Mouse (Mus musculus): Measurements from ENCODE around the gene Agap2. TPM values are rescaled to one million over a fixed set of nuclear protein-coding genes. Genes with fewer than 3 reads are reported as not detected.
A peak's percentile ranks its signal among the peaks of the same experiment; 100 is the strongest.
"Not testable (repeated sequence)": the region's sequence is repeated elsewhere in the genome, so short reads cannot be mapped to it uniquely, and the experiment has no call there.

Gene Agap2
- polyA plus RNA-seq, 1 experiment: 26.5 TPM

DNA sequence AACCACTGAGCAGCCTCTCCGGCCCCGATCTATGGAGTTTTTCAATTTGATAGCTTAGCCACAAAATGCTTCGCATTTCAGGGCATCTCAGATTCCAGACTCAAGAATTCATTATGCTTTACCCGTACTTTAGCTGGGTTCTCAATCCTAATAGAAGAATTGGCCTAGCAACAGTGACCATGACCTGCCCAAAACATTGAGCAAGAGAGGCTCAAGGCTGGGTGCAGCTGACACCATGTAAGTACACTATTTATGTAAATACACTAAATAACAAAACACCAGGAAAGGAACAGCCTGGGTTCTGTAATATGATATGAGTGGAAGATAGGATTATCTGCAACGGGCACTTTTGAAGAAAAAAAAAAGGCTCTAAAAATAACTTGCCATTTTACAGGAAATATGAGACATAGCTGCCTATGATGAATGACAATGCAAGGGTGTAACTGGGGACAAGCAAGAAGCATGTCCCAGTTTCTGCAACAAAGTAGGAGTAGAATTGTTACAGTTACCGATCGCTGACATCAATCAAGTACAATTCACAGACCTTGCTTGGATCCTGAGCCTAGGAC, 52.7 kb downstream of the Agap2 start:
- H3K4me1 ChIP-seq: peaks cover 82% of the 10 kb centered on the region
- no peaks in the 10 kb centered on the region for H3K27me3 ChIP-seq (replicated peaks)
- no peaks in the 10 kb centered on the region for H3K9me3 ChIP-seq
- H3K4me3 ChIP-seq (replicated peaks): no peak overlapping the region
- TF ChIP-seq FLI1 (IDR thresholded peaks at IDR 0.05; ENCODE audit: low read length) (no peak), GATA1 (IDR thresholded peaks at IDR 0.05; ENCODE audit: borderline replicate concordance, low read length) (no peak)
- H3K36me3 ChIP-seq (replicated peaks; ENCODE audit: low read length): no peaks in the 10 kb centered on the region

DNA sequence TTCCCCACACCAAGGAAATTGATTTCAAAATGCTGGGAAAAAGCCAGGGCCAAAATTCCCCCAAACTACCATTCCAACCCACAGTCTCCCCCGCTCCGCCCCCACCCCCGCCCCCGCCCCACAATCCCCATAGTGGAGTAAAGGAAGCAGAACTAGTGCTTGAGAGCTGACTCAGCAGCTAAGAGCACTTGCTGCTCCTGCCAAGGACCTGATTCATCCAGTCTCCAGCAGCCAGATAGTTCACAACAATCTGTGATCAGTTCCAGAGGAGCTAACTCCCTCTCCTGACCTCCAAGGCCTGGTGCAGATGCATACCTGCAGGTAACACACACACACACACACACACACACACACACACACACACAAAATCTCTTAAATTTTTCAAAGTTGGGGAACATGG, 54.3 kb downstream of the Agap2 start:
- TF ChIP-seq GATA1 (IDR thresholded peaks at IDR 0.05; ENCODE audit: borderline replicate concordance, low read length): no peak
- TF ChIP-seq FLI1 (IDR thresholded peaks at IDR 0.05; ENCODE audit: low read length): no peak
- Histone ChIP-seq H3K4me3 (replicated peaks) (peak overlapping the region; percentile 46), H3K36me3 (replicated peaks; ENCODE audit: low read length) (no peaks in the 10 kb centered on the region), H3K9me3 (no peaks in the 10 kb centered on the region), H3K4me1 (peaks cover 73% of the 10 kb centered on the region), H3K27me3 (replicated peaks) (no peaks in the 10 kb centered on the region)

- Histone ChIP-seq H3K27me3 (replicated peaks) (no peaks in the 10 kb centered on the region), H3K9me3 (no peaks in the 10 kb centered on the region), H3K4me3 (replicated peaks) (no peak overlapping the region), H3K36me3 (replicated peaks; ENCODE audit: low read length) (no peaks in the 10 kb centered on the region), H3K4me1 (peaks cover 68% of the 10 kb centered on the region)
- no peak for TF ChIP-seq GATA1 (IDR thresholded peaks at IDR 0.05; ENCODE audit: borderline replicate concordance, low read length)
- TF ChIP-seq FLI1 (IDR thresholded peaks at IDR 0.05; ENCODE audit: low read length): no peak
Observed at GRCm38 (mm10) chr10:127132469-127132868, 57.4 kb downstream of the Agap2 start.

- not testable (repeated sequence) for H3K9me3 ChIP-seq; H3K36me3 ChIP-seq (replicated peaks; ENCODE audit: low read length); H3K27me3 ChIP-seq (replicated peaks); H3K4me3 ChIP-seq (replicated peaks)
- peaks cover 51% of the 10 kb centered on the region for H3K4me1 ChIP-seq
Observed at GRCm38 (mm10) chr10:127134394-127135035, 59.4 kb downstream of the Agap2 start.

DNA sequence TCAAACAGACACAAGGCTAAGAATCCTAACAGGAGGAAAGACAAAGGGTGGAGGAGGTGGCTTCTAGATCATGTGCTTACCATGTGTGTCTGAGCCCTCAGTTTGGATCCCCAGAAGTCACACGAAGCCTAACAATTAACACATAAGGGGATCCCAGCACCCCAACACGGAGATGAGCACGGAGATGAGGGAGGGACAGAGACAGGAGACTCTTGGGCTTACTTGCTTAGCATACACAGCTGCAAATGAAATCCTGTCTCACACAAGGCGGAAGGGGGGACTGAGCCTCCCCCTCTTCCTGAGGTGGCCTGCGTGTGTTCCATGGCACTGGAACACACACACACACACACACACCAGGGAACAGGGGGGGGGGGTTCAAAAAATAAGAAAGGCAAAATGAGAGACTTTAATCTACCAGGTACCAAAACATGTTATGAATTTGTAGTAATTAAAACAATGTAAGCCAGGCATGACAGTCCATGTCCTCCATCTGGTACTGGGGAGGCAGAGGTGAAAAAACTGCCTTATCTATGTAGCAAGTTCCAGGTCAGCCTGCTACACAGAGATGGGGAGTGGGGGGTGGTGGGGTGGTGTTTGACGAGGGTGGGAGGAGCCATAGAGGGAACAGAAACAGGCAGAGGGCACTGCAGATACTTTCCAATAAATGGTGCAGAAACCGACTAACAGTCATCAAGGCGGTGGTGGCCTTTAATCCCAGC, 60.2 kb downstream of the Agap2 start:
- H3K27me3 ChIP-seq (replicated peaks): no peaks in the 10 kb centered on the region
- no peak for TF ChIP-seq GATA1 (IDR thresholded peaks at IDR 0.05; ENCODE audit: borderline replicate concordance, low read length)
- TF ChIP-seq FLI1 (IDR thresholded peaks at IDR 0.05; ENCODE audit: low read length): no peak
- H3K9me3 ChIP-seq: no peaks in the 10 kb centered on the region
- peaks cover 48% of the 10 kb centered on the region for H3K4me1 ChIP-seq
- H3K36me3 ChIP-seq (replicated peaks; ENCODE audit: low read length): no peaks in the 10 kb centered on the region
- H3K4me3 ChIP-seq (replicated peaks): no peak overlapping the region

DNA sequence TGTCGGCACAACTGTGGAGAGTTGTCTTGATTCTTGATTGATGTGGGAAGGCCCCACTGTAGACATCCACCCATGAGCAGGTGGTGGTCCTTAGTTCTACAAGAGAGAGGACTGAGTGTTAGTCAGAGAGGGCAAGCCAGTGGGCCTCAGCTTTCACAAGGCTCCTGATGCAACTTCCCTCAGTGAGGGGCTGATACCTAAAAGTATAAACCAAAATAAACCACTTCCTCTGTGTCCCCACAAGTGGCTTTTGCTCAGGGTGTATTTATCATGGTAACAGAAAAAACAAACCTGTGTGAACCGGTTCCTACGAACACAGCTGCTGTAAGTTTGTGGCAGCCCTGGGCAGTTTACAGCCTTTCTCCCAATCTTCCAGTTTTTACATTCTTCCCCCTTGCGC, 61.4 kb downstream of the Agap2 start:
- no peaks in the 10 kb centered on the region for H3K36me3 ChIP-seq (replicated peaks; ENCODE audit: low read length)
- TF ChIP-seq GATA1 (IDR thresholded peaks at IDR 0.05; ENCODE audit: borderline replicate concordance, low read length) (no peak), FLI1 (IDR thresholded peaks at IDR 0.05; ENCODE audit: low read length) (no peak)
- H3K9me3 ChIP-seq: no peaks in the 10 kb centered on the region
- H3K27me3 ChIP-seq (replicated peaks): peaks cover 5% of the 10 kb centered on the region
- no peak overlapping the region for H3K4me3 ChIP-seq (replicated peaks)
- H3K4me1 ChIP-seq: peaks cover 45% of the 10 kb centered on the region

DNA sequence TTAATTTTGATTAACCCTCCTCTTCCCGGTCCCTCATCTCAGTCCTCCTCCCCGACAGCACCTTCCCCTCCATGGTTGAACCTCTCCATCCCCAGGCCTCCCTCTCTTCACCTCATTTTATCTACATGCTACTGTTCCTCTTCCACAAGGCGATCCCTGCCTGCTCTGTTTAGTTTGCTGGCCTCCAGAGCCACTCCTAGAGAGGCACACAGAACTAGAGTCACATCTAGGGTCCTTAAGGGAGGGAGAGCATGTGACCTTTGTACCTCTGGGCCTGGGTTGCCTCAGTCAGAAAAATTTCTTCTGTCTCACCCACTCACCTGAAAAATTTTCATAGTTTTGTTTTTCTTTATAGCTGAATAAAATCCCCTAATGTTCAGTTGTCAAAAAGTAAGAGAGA, 62.8 kb downstream of the Agap2 start:
- Histone ChIP-seq H3K36me3 (replicated peaks; ENCODE audit: low read length) (no peaks in the 10 kb centered on the region), H3K4me1 (peaks cover 35% of the 10 kb centered on the region)

GRCm38 (mm10) chr10:127138328-127139141, 63.5 kb downstream of the Agap2 start:
- no peak overlapping the region for H3K4me3 ChIP-seq (replicated peaks)
- peaks cover 34% of the 10 kb centered on the region for H3K4me1 ChIP-seq
- TF ChIP-seq FLI1 (IDR thresholded peaks at IDR 0.05; ENCODE audit: low read length) (no peak), GATA1 (IDR thresholded peaks at IDR 0.05; ENCODE audit: borderline replicate concordance, low read length) (no peak)
- H3K36me3 ChIP-seq (replicated peaks; ENCODE audit: low read length): no peaks in the 10 kb centered on the region
- peaks cover 8% of the 10 kb centered on the region; the same call in 1 of the 2 replicates for H3K9me3 ChIP-seq
- peaks cover 11% of the 10 kb centered on the region for H3K27me3 ChIP-seq (replicated peaks)

More for the DNA sequence above, 62.8 kb downstream of the Agap2 start:
- Histone ChIP-seq H3K4me3 (replicated peaks) (no peak overlapping the region), H3K9me3 (peaks cover 4% of the 10 kb centered on the region; the same call in 1 of the 2 replicates), H3K27me3 (replicated peaks) (peaks cover 11% of the 10 kb centered on the region)
- TF ChIP-seq FLI1 (IDR thresholded peaks at IDR 0.05; ENCODE audit: low read length) (no peak), GATA1 (IDR thresholded peaks at IDR 0.05; ENCODE audit: borderline replicate concordance, low read length) (no peak)

DNA sequence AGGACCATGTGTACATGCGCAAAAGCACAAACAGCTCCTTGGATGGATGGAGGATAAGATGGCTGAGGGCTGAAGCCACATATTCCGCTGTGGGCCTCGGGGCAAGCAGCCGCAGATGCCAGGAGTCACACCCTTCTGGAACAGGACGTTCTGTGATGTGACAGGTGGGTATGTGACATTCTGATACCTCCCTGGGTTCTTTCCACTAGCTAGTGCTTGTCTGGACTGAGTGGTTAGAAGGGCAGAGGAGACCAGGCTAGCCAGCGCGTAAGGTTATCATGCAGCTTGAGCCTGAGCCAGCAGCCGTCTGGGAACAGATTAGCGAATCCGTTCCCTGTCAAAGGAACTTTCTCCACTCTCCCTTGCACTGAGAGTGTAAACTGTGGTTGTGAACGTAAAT, 65.9 kb downstream of the Agap2 start:
- H3K4me1 ChIP-seq: peaks cover 23% of the 10 kb centered on the region
- no peaks in the 10 kb centered on the region for H3K36me3 ChIP-seq (replicated peaks; ENCODE audit: low read length)
- TF ChIP-seq GATA1 (IDR thresholded peaks at IDR 0.05; ENCODE audit: borderline replicate concordance, low read length) (no peak), FLI1 (IDR thresholded peaks at IDR 0.05; ENCODE audit: low read length) (no peak)
- peaks cover 11% of the 10 kb centered on the region for H3K27me3 ChIP-seq (replicated peaks)
- peaks cover 8% of the 10 kb centered on the region; the same call in 1 of the 2 replicates for H3K9me3 ChIP-seq
- H3K4me3 ChIP-seq (replicated peaks): no peak overlapping the region
